Mouse (Mus musculus) limb, embryonic 14.5 days (tissue): ENCODE measurements around the gene Ckm. TPM values are rescaled to one million over a fixed set of nuclear protein-coding genes. Genes with fewer than 3 reads are reported as not detected.

Source experiments
- ATAC-seq: fragments of 200-750 bp; cut with Nextera tagmentation; 2 replicates; pipeline ENCODE4 v1.8.0; 2017; ENCODE audit warnings: low read depth, moderate number of reproducible peaks, moderate TSS enrichment; ENCODE audit not compliant: low FRiP score
- DNase-seq: peaks from one replicate; pipeline ENCODE4 v3.0.0-alpha.2; 2015; ENCODE audit warnings: low spot score
- H3K27ac ChIP-seq: fragments of 300-500 bp; sonication (generic); replicated peaks from 2 replicates; pipeline ENCODE4 v1.5.1; 2014; ENCODE audit warnings: low read depth, mild to moderate bottlenecking, low read length, moderate library complexity, mixed read lengths
- H3K27me3 ChIP-seq: fragments of 300-500 bp; sonication (generic); 2 replicates; pipeline ENCODE4 v1.6.1; 2014; ENCODE audit warnings: low read length, mixed read lengths; ENCODE audit not compliant: control insufficient read depth, insufficient read depth
- H3K36me3 ChIP-seq: fragments of 300-500 bp; sonication (generic); 2 replicates; pipeline ENCODE4 v1.6.1; 2014; ENCODE audit warnings: mild to moderate bottlenecking, low read length, moderate library complexity, mixed read lengths; ENCODE audit not compliant: control insufficient read depth, insufficient read depth
- H3K4me1 ChIP-seq: fragments of 300-500 bp; sonication (generic); 2 replicates; pipeline ENCODE4 v1.6.1; 2014; ENCODE audit warnings: antibody characterized with exemption, low read length, mixed read lengths; ENCODE audit not compliant: control insufficient read depth, insufficient read depth
- H3K4me2 ChIP-seq: fragments of 300-500 bp; sonication (generic); replicated peaks from 2 replicates; pipeline ENCODE4 v1.6.1; 2014; ENCODE audit warnings: low read depth, mild to moderate bottlenecking, low read length, moderate library complexity; ENCODE audit not compliant: severe bottlenecking
- H3K4me3 ChIP-seq: fragments of 300-500 bp; sonication (generic); replicated peaks from 2 replicates; pipeline ENCODE4 v1.5.1; 2014; ENCODE audit warnings: low read length
- H3K9ac ChIP-seq: fragments of 300-500 bp; sonication (generic); 2 replicates; pipeline ENCODE4 v1.6.1; 2014; ENCODE audit warnings: mild to moderate bottlenecking, low read depth, low read length, moderate library complexity; ENCODE audit not compliant: severe bottlenecking
- H3K9me3 ChIP-seq: fragments of 300-500 bp; sonication (generic); 2 replicates; pipeline ENCODE4 v1.6.1; 2016; ENCODE audit warnings: low read length; ENCODE audit not compliant: control insufficient read depth
- POLR2A ChIP-seq: fragments of 200-500 bp; IDR thresholded peaks from 2 replicates; pipeline ENCODE4 v1.8.0; 2012; ENCODE audit warnings: inconsistent platforms, mild to moderate bottlenecking, moderate library complexity, borderline replicate concordance; ENCODE audit not compliant: insufficient read depth, insufficient read length; ENCODE audit errors: extremely low read depth
- WGBS: fragments of 180-500 bp; shearing (Covaris S2); extraction: QIAGEN DNeasy Blood & Tissue Kit; methylation state at CpG from one replicate; pipeline ENCODE4 v1.1.7; 2014; 5-methylcytosine and 5-hydroxymethylcytosine counted together
- polyA plus RNA-seq, 2 experiments: library from polyadenylated mRNA; depleted of rRNA in 1 of 2; stranded (reverse) in 1 of 2; unstranded in 1 of 2; fragments of >200 nt; fragmentation: Nextera tagmentation in 1 of 2; extraction: Ambion mirVana in 1 of 2; gene quantifications; 2 replicates each; pipeline versions ENCODE4 v1.2.1 to v1.2.3; 2012 to 2014

Ckm gene
- polyA plus RNA-seq, 2 experiments: 91.5 to 125 TPM

DNA sequence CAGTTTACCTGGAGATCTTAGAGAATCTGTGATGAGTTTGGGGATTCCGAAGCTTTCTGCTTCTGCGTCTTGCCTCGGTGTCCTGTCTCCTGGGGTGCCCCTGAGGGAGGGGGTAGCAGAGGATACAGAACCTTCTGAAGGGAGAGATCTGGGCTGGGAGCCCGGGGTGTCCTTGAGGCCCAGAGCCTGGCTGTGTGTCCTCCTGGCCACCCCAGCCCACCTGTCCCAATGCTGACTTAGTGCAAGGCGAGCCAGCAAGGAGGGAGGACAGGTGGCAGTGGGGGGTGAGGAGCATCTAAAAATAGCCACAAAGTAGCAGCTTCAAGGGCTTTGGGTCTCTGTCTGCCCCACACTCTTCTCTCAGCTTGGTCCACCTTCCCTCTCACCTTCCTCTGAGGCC is 7.2 kb downstream of the Ckm start:
- ATAC-seq (0 out of 2 replicates have a peak, but pooled peaks have one; percentile 11), DNase-seq (no peak)
- Histone ChIP-seq H3K27ac (no peak overlapping the region), H3K4me3 (no peak overlapping the region), H3K4me1 (no peaks in the 10 kb centered on the region), H3K9ac (no peak overlapping the region), H3K36me3 (no peaks in the 10 kb centered on the region), H3K4me2 (no peak overlapping the region), H3K9me3 (no peaks in the 10 kb centered on the region), H3K27me3 (no peaks in the 10 kb centered on the region)
- WGBS: 73% methylated on average over 5 of the region's 5 CpGs
- TF ChIP-seq POLR2A: no peak

DNA sequence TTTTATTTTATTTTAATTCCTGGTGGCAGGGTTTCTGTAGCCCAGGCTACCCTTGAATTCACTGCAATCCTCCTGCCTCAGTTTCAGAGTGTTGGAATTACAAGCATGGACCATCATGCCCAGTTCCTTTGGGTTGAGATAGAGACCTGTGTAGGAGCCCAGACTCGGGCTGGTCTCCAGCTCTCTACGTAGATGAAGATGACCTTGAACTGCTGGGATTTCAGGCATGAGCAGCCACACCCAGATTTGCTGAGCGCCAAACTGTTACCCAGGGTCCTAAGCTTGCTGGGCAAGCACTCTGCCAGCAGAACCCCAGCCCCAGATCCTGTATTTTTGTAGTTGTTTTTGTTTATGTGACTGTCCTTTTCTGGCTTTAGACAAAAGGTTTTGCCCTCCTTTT is 8.9 kb downstream of the Ckm start:
- H3K36me3 ChIP-seq: no peaks in the 10 kb centered on the region
- no peak overlapping the region for H3K4me3 ChIP-seq
- H3K9ac ChIP-seq: no peak overlapping the region
- no peaks in the 10 kb centered on the region for H3K4me1 ChIP-seq
- DNase-seq: no peak
- H3K27me3 ChIP-seq: no peaks in the 10 kb centered on the region; the same call in 1 of the 2 replicates
- no peaks in the 10 kb centered on the region for H3K9me3 ChIP-seq
- TF ChIP-seq POLR2A: no peak
- no peak for ATAC-seq
- no peak overlapping the region for H3K27ac ChIP-seq
- 86% methylated on average over 3 of the region's 3 CpGs for WGBS
- H3K4me2 ChIP-seq: no peak overlapping the region

DNA sequence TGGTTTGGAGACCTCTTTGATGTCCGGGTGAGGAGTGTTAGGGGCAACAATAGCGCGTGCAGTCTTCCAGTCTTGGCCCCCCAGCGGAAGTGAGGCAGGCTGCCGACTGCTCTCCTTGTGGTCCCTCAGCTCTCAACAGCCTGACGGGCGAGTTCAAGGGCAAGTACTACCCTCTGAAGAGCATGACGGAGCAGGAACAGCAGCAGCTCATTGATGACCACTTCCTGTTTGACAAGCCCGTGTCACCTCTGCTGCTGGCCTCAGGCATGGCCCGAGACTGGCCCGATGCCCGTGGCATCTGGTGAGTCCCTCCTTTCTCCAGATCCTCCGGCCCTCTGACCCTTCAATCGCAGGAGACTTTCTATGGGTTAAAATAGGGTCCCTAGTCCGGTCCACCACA is 12.0 kb downstream of the Ckm start:
- Histone ChIP-seq H3K4me2 (no peak overlapping the region), H3K36me3 (no peaks in the 10 kb centered on the region), H3K4me1 (no peaks in the 10 kb centered on the region), H3K9me3 (no peaks in the 10 kb centered on the region), H3K27ac (no peak overlapping the region), H3K27me3 (peaks cover 25% of the 10 kb centered on the region), H3K4me3 (no peak overlapping the region), H3K9ac (no peak overlapping the region)
- no peak for TF ChIP-seq POLR2A
- 69% methylated on average over 15 of the region's 15 CpGs for WGBS
- no peak for DNase-seq
- ATAC-seq: no peak

DNA sequence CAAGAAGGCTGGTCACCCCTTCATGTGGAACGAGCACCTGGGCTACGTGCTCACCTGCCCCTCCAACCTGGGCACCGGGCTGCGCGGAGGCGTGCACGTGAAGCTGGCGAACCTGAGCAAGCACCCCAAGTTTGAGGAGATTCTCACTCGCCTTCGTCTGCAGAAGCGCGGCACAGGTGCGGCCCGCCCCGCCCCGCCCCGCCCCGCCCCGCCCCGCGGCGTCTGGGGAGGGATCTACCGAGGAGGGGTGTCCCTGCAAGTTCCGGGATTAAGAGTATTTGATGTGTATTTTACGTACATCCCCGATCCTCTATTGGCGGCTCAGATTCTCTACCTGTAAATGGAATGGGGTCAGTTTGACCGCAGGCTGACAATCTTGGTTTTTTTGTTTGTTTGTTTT is 15.5 kb downstream of the Ckm start:
- no peak overlapping the region; the same call in 1 of the 2 replicates for H3K4me3 ChIP-seq
- ATAC-seq: no peak
- no peak overlapping the region for H3K4me2 ChIP-seq

DNA sequence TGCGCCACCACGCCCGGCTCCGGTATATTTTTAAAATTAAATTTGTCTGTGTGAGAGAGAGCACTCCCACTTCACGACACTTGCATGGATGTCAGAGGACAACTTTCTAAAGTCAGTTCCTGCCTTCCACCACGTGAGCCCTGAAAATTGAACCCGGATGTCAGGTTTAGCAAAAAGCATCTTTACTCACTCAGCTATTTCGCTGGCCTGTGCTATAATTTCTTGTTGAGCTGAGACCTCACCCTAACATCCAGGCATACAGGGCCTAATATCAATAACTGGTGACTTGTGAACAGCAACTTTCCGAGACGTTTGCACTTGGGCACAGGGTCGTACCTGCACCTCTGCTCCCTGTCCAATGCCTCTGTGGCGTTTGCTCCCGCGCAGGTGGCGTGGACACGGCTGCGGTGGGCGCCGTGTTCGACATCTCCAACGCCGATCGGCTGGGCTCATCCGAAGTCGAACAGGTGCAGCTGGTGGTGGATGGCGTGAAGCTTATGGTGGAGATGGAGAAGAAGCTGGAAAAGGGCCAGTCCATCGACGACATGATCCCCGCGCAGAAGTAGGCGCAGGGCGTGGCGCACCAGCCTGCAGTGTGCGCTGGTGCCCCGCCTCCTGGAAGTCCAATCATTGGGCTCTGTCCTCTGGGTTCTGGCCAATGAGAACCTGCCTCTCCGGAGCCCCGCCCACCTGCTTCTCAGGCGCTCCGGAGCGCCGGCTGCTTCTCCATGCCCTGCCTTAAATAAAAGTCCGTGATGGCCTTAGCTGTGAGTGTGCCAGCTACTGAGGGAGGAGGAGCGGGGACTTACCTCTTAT is 16.5 kb downstream of the Ckm start:
- peak; percentile 93 for ATAC-seq
- Histone ChIP-seq H3K27ac (no peak overlapping the region), H3K9ac (no peak overlapping the region), H3K27me3 (peaks cover 28% of the 10 kb centered on the region), H3K4me2 (peak overlapping the region; percentile 44), H3K36me3 (peaks cover 13% of the 10 kb centered on the region), H3K4me1 (no peaks in the 10 kb centered on the region), H3K9me3 (no peaks in the 10 kb centered on the region), H3K4me3 (peak overlapping the region; percentile 28)
- WGBS: 13% methylated on average over 42 of the region's 43 CpGs
- peak; percentile 89 for DNase-seq
- TF ChIP-seq POLR2A: no peak

More for the DNA sequence above, 15.5 kb downstream of the Ckm start:
- H3K36me3 ChIP-seq: peaks cover 4% of the 10 kb centered on the region
- no peak overlapping the region for H3K9ac ChIP-seq
- peaks cover 28% of the 10 kb centered on the region for H3K27me3 ChIP-seq
- WGBS: 6% methylated on average over 27 of the region's 28 CpGs
- no peak for TF ChIP-seq POLR2A
- no peak for DNase-seq
- no peak overlapping the region for H3K27ac ChIP-seq
- H3K9me3 ChIP-seq: no peaks in the 10 kb centered on the region
- H3K4me1 ChIP-seq: no peaks in the 10 kb centered on the region
